ENCODE assay signal across 7 mouse cellular contexts in the genomic region with DNA sequence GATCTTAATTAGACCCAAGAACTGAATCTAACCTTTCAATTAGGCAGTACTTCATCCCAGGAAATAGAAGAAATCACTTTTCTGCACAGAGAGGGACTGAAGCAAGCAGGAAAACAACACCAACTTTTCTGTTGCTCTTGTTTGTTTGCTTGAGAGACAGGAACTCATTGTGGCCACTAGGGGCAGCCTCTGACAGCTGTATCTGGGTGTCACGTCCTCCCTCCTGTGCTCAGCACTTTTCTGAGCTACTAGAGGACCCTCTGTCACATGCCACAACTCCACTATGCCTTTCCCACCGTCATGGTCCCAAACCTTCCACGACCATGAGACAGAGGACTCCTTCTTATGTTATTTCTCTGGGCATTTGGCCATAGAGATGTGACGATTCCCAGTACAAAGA.
DNase-seq lines count a peak whose midpoint lies in the region; TF ChIP-seq lines count a peak whose summit lies in the region.

No protein-coding gene starts in this region.

- peak; percentile 61 for DNase-seq in kidney, adult 9 months
- DNase-seq in kidney, adult 11 months, result no peak
- DNase-seq in ES-E14 (ENCODE audit: low read depth, low spot score), result no peak
- DNase-seq in brain, embryonic 14.5 days (ENCODE audit: low read depth), result peak; percentile 73
- peak; percentile 60 to 70 for DNase-seq in kidney, postnatal 4 days
- peak; percentile 76 for DNase-seq in retina, postnatal 1 day
- DNase-seq in urinary bladder, postnatal 25 days (ENCODE audit: low spot score), result no peak

- peaks cover 12 to 21% of the 10 kb centered on the region in 2 experiments for H3K4me1 ChIP-seq in ES-E14 (ENCODE audit: control insufficient read depth in 2 of 2, insufficient read depth in 2 of 2, low read length in 2 of 2, poor library complexity in 1 of 2)

- TF ChIP-seq CTCF in brain, embryonic 14.5 days (IDR thresholded peaks at IDR 0.05; ENCODE audit: borderline replicate concordance, extremely low read depth, insufficient read depth, insufficient read length), result peak; percentile 78

- no peak overlapping the region for H3K4me3 ChIP-seq in ES-E14 (ENCODE audit: insufficient read depth in 1 of 2, low read depth in 1 of 2, low read length in 2 of 2, poor library complexity in 1 of 2, severe bottlenecking in 1 of 2)

- H3K9ac ChIP-seq in ES-E14 (ENCODE audit: insufficient read depth, low read depth, low read length, poor library complexity, severe bottlenecking), result no peak overlapping the region

- H3K36me3 ChIP-seq in ES-E14 (ENCODE audit: control insufficient read depth, insufficient read depth, low read length, poor library complexity, severe bottlenecking), result no peaks in the 10 kb centered on the region

- H3K27ac ChIP-seq in ES-E14 (ENCODE audit: insufficient read depth, low read depth, low read length, poor library complexity, severe bottlenecking), result no peak overlapping the region

- TF ChIP-seq POLR2A in brain, embryonic 14.5 days (IDR thresholded peaks at IDR 0.05; ENCODE audit: borderline replicate concordance, extremely low read depth, insufficient read depth, insufficient read length, poor library complexity, severe bottlenecking), result no peak

- no peaks in the 10 kb centered on the region for H3K9me3 ChIP-seq in ES-E14 (ENCODE audit: control insufficient read depth, insufficient read depth, low read depth, low read length)

- in situ Hi-C loops in ES-E14 (cut with MboI; ENCODE audit: low sequenced_read_pairs in 2 of 2, unreplicated experiment in 2 of 2), result no loop called here

TF ChIP-seq in ES-E14, 5 proteins besides CTCF, POLR2A, EP300 and RAD21:
- TF ChIP-seq HCFC1 (IDR thresholded peaks at IDR 0.05; ENCODE audit: borderline replicate concordance, insufficient read depth, low read length), result no peak
- peak; percentile 86 for TF ChIP-seq MAFK (IDR thresholded peaks at IDR 0.05; ENCODE audit: insufficient read depth, low read depth, low read length)
TF ChIP-seq in ES-E14: peak in this region for 1.

Comparison
In these comparisons a context has a peak if more than half of its experiments do, and no peak if none do; other contexts are left out.
1. DNase-seq: peak in kidney, adult 9 months (single experiment), brain, embryonic 14.5 days (single experiment), kidney, postnatal 4 days (2 of 2) and retina, postnatal 1 day (single experiment); none in kidney, adult 11 months (single experiment), ES-E14 (single experiment) and urinary bladder, postnatal 25 days (single experiment).